Mouse (Mus musculus): ENCODE measurements at regions not wholly inside any gene's neighbourhood (a gene's known extent, or its start where the extent isn't known, plus 50 kb on each side); places are given as distances from the start of the nearest gene placed in this dataset.

GRCm38 (mm10) chr4:5294030-5294429, 500.9 kb upstream of the Impad1 start:
- H3K27me3 ChIP-seq = no peaks in the 10 kb centered on the region
- no peak for ATAC-seq (ENCODE audit: borderline replicate concordance, extremely low read depth, low FRiP score, low TSS enrichment)
- no peak overlapping the region for H3K27ac ChIP-seq
- no peak overlapping the region for H3K9ac ChIP-seq
- H3K9me3 ChIP-seq = no peaks in the 10 kb centered on the region
- H3K4me2 ChIP-seq = no peak overlapping the region
- WGBS = 93% methylated on average over 1 of the region's 1 CpGs
- no peaks in the 10 kb centered on the region for H3K36me3 ChIP-seq
- H3K4me3 ChIP-seq = no peak overlapping the region
- no peaks in the 10 kb centered on the region for H3K4me1 ChIP-seq

GRCm38 (mm10) chr4:5276113-5276512, 483.0 kb upstream of the Impad1 start:
- WGBS = 57% methylated on average over 1 of the region's 1 CpGs
- H3K9me3 ChIP-seq = no peaks in the 10 kb centered on the region
- no peak for ATAC-seq (ENCODE audit: borderline replicate concordance, extremely low read depth, low FRiP score, low TSS enrichment)
- no peaks in the 10 kb centered on the region for H3K4me1 ChIP-seq
- no peak overlapping the region for H3K27ac ChIP-seq
- H3K9ac ChIP-seq = no peak overlapping the region
- H3K36me3 ChIP-seq = no peaks in the 10 kb centered on the region
- H3K4me2 ChIP-seq = no peak overlapping the region
- no peak overlapping the region for H3K4me3 ChIP-seq
- no peaks in the 10 kb centered on the region for H3K27me3 ChIP-seq

All from lung, embryonic 15.5 days (tissue).